17 mouse cellular contexts compared by ENCODE assay signal in the genomic region with DNA sequence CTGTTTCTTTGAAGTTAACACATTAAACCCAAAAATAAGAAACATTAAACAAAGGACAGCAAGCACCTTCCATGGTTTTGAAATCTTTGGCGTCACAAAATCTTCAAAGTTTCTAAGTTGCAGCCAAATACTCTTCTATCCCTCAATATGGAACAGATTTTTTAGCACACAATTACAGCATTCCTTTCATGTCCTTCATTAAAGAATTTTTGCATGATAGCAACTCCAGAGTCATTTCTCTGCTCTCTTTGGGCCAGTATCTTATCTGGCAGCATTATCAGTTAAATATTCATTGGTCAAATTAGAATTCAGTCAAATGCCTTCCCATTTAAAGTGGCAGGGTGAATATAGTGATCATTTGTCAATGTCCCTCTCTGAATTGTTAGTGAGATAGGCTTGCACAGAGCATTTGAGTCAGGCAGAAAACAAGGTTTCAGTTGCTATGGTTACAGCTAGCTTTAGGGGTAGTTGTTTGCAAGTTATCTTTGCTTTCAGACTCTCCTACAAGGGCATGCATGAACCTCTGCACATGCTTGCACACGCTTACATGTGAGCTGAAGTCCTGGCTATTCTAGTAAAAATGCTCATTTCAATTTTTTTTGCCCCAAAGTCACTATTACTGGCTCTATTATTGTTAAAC.
A peak's percentile ranks its signal among the peaks of the same experiment; 100 is the strongest.
DNase-seq lines count a peak whose midpoint lies in the region; ATAC-seq and TF ChIP-seq lines count a peak whose summit lies in the region.
"Had no signal": no experiment of that assay in that cellular context is flagged by ENCODE, and none has a peak within 500 bp of the region (broad histone marks: within the 10 kb centered on the region; RNA-seq: fewer than 3 reads in every experiment).

No protein-coding gene starts in this region.

- H3K27ac ChIP-seq in lung, postnatal 0 days (ENCODE audit: low read length): no peak overlapping the region
- no peak overlapping the region for H3K27ac ChIP-seq in neural tube, embryonic 13.5 days (replicated peaks)
- H3K27ac ChIP-seq in heart, embryonic 10.5 days: no peak overlapping the region
- H3K27ac ChIP-seq: embryonic facial prominence, embryonic 15.5 days; heart, adult 2 months; limb, embryonic 12.5 days; liver, embryonic 14.5 days; stomach, postnatal 0 days had no signal

- no peaks in the 10 kb centered on the region for H3K9me3 ChIP-seq in lung, postnatal 0 days (ENCODE audit: low read length)
- H3K9me3 ChIP-seq in neural tube, embryonic 13.5 days: no peaks in the 10 kb centered on the region
- no peaks in the 10 kb centered on the region for H3K9me3 ChIP-seq in heart, embryonic 10.5 days
- H3K9me3 ChIP-seq: embryonic facial prominence, embryonic 15.5 days; limb, embryonic 12.5 days had no signal

- H3K27me3 ChIP-seq in lung, postnatal 0 days (replicated peaks; ENCODE audit: insufficient read depth, low read length): no peaks in the 10 kb centered on the region
- no peaks in the 10 kb centered on the region for H3K27me3 ChIP-seq in neural tube, embryonic 13.5 days
- H3K27me3 ChIP-seq in heart, embryonic 10.5 days (ENCODE audit: insufficient read depth, poor library complexity, severe bottlenecking): no peaks in the 10 kb centered on the region
- H3K27me3 ChIP-seq: embryonic facial prominence, embryonic 15.5 days; limb, embryonic 12.5 days had no signal

- H3K36me3 ChIP-seq in lung, postnatal 0 days (ENCODE audit: insufficient read depth, low read length): no peaks in the 10 kb centered on the region
- no peaks in the 10 kb centered on the region for H3K36me3 ChIP-seq in neural tube, embryonic 13.5 days
- H3K36me3 ChIP-seq in heart, embryonic 10.5 days: no peaks in the 10 kb centered on the region
- H3K36me3 ChIP-seq: embryonic facial prominence, embryonic 15.5 days; limb, embryonic 12.5 days had no signal

- H3K4me3 ChIP-seq in lung, postnatal 0 days (ENCODE audit: low read depth, low read length): no peak overlapping the region
- no peak overlapping the region for H3K4me3 ChIP-seq in neural tube, embryonic 13.5 days
- H3K4me3 ChIP-seq in heart, embryonic 10.5 days: no peak overlapping the region
- H3K4me3 ChIP-seq: embryonic facial prominence, embryonic 15.5 days; heart, adult 2 months; limb, embryonic 12.5 days had no signal

- peak; percentile 65 for DNase-seq in lung, postnatal 0 days (ENCODE audit: low spot score)
- no peak for DNase-seq in lung, postnatal 14 days
- DNase-seq in embryo, embryonic 9.5 days (ENCODE audit: extremely low spot score): peak; percentile 26
- DNase-seq in lung, postnatal 36 days: peak; percentile 11
- DNase-seq in heart, embryonic 10.5 days (ENCODE audit: low spot score): no peak
- no peak for DNase-seq in cerebellum, adult 9-10 months
- DNase-seq: adrenal gland, postnatal 36 days; cerebellum, postnatal 14 days; heart, adult 2 months; kidney, adult 9 months; thymus, postnatal 14 days had no signal

- ATAC-seq in lung, postnatal 0 days: peak; percentile 32; the same call in 1 of the 2 replicates
- 0 out of 2 replicates have a peak, but pooled peaks have one; percentile 29 for ATAC-seq in neural tube, embryonic 13.5 days (ENCODE audit: low read depth)
- ATAC-seq: inflammation-experienced regulatory T-cells, adult 6 months had no signal

- WGBS in lung, postnatal 0 days: 60% methylated on average over 2 of the region's 2 CpGs
- 37% methylated on average over 2 of the region's 2 CpGs for WGBS in neural tube, embryonic 13.5 days
- WGBS in heart, embryonic 10.5 days: 76% methylated on average over 2 of the region's 2 CpGs

- TF ChIP-seq CTCF in lung, postnatal 0 days (IDR thresholded peaks at IDR 0.05): no peak

- no peak overlapping the region for H3K4me2 ChIP-seq in lung, postnatal 0 days (replicated peaks; ENCODE audit: low read depth, low read length)
- no peak overlapping the region for H3K4me2 ChIP-seq in neural tube, embryonic 13.5 days
- H3K4me2 ChIP-seq: embryonic facial prominence, embryonic 15.5 days; limb, embryonic 12.5 days had no signal

- H3K9ac ChIP-seq in lung, postnatal 0 days (replicated peaks; ENCODE audit: low read depth): no peak overlapping the region
- no peak overlapping the region for H3K9ac ChIP-seq in neural tube, embryonic 13.5 days
- H3K9ac ChIP-seq: embryonic facial prominence, embryonic 15.5 days; limb, embryonic 12.5 days; liver, embryonic 14.5 days had no signal

- no peaks in the 10 kb centered on the region for H3K4me1 ChIP-seq in lung, postnatal 0 days (ENCODE audit: insufficient read depth, low read depth, low read length)
- H3K4me1 ChIP-seq in neural tube, embryonic 13.5 days (replicated peaks): peaks cover 18% of the 10 kb centered on the region
- H3K4me1 ChIP-seq in heart, embryonic 10.5 days: no peaks in the 10 kb centered on the region
- H3K4me1 ChIP-seq: embryonic facial prominence, embryonic 15.5 days had no signal

- 0 out of 2 replicates have a peak, but pooled peaks have one; percentile 17 for TF ChIP-seq EP300 in lung, postnatal 0 days (IDR thresholded peaks at IDR 0.05)

Comparison
In these comparisons a context has a peak if more than half of its experiments do, and no peak if none do; other contexts are left out.
1. DNase-seq: peak in lung, postnatal 0 days (single experiment), embryo, embryonic 9.5 days (single experiment) and lung, postnatal 36 days (single experiment); none in lung, postnatal 14 days (single experiment), heart, embryonic 10.5 days (single experiment) and cerebellum, adult 9-10 months (single experiment).